Mouse (Mus musculus) heart, adult 2 months (tissue): ENCODE measurements at regions not wholly inside any gene's neighbourhood (a gene's known extent, or its start where the extent isn't known, plus 50 kb on each side); places are given as distances from the start of the nearest gene placed in this dataset.

Experiments
- DNase-seq, 2 experiments: peaks; one replicate each; pipeline ENCODE4 v3.0.0; 2021
- H3K27ac ChIP-seq: fragments of 200-600 bp; 2 replicates; pipeline ENCODE4 v1.8.1; 2022
- H3K27me3 ChIP-seq: fragments of 200-500 bp; 2 replicates; pipeline ENCODE4 v1.6.1; 2012; ENCODE audit warnings: mild to moderate bottlenecking, low read length, inconsistent platforms, mixed read lengths; ENCODE audit not compliant: control insufficient read depth, insufficient read depth
- H3K36me3 ChIP-seq: fragments of 200-500 bp; 2 replicates; pipeline ENCODE4 v1.6.1; 2012; ENCODE audit warnings: low read length, inconsistent platforms; ENCODE audit not compliant: control insufficient read depth, insufficient read depth
- H3K4me1 ChIP-seq: fragments of 200-500 bp; 2 replicates; pipeline ENCODE4 v1.6.1; 2011; ENCODE audit warnings: low read length; ENCODE audit not compliant: control insufficient read depth, insufficient read depth
- H3K4me3 ChIP-seq: fragments of 200-600 bp; 2 replicates; pipeline ENCODE4 v1.8.1; 2022
- H3K79me2 ChIP-seq: fragments of 200-500 bp; replicated peaks from 2 replicates; pipeline ENCODE4 v1.6.1; 2012; ENCODE audit warnings: mild to moderate bottlenecking, inconsistent platforms, low read length, moderate library complexity, mixed read lengths; ENCODE audit not compliant: control insufficient read depth, insufficient read depth
- H3K9ac ChIP-seq: fragments of 200-500 bp; 2 replicates; pipeline ENCODE4 v1.6.1; 2012; ENCODE audit warnings: low read depth, mild to moderate bottlenecking, control low read depth, inconsistent platforms, low read length, mixed read lengths
- CTCF ChIP-seq: fragments of 200-600 bp; IDR thresholded peaks from 2 replicates; pipeline ENCODE4 v1.8.1; 2022; ENCODE audit warnings: antibody characterized with exemption, mild to moderate bottlenecking, moderate library complexity
- EP300 ChIP-seq: fragments of 200-500 bp; IDR thresholded peaks from 2 replicates; pipeline ENCODE4 v1.6.1; 2011; ENCODE audit warnings: low read depth, low read length, control low read depth; ENCODE audit not compliant: insufficient read depth
- POLR2A ChIP-seq: fragments of 200-500 bp; IDR thresholded peaks from 2 replicates; pipeline ENCODE4 v1.6.1; 2011; ENCODE audit warnings: mild to moderate bottlenecking, low read depth, low read length, control low read depth; ENCODE audit not compliant: insufficient read depth
- WGBS: fragments of 180-500 bp; shearing (Covaris S2); methylation state at CpG from one replicate; pipeline ENCODE4 v1.1.7; 2018; 5-methylcytosine and 5-hydroxymethylcytosine counted together
- intact Hi-C: fragments of 180-260 bp; cut with DNase I; formaldehyde crosslinking; loops from one replicate; pipeline ENCODE4 v1.15.1; 2025

- Histone ChIP-seq H3K4me1 (peaks cover 5% of the 10 kb centered on the region), H3K27me3 (no peaks in the 10 kb centered on the region), H3K27ac (no peak overlapping the region), H3K36me3 (peaks cover 3% of the 10 kb centered on the region), H3K79me2 (no peaks in the 10 kb centered on the region), H3K4me3 (no peak overlapping the region), H3K9ac (no peak overlapping the region)
- no peak for DNase-seq
- 93% methylated on average over 3 of the region's 3 CpGs for WGBS
- TF ChIP-seq CTCF (no peak), POLR2A (no peak), EP300 (no peak)
- intact Hi-C loops, result no loop called here
Measured at GRCm38 (mm10) chr1:179871961-179872360, 68.5 kb upstream of the Ahctf1 start.

- H3K27me3 ChIP-seq, result no peaks in the 10 kb centered on the region
- TF ChIP-seq EP300 (no peak), CTCF (no peak)
- 88% methylated on average over 9 of the region's 9 CpGs for WGBS
- peaks cover 12% of the 10 kb centered on the region for H3K4me1 ChIP-seq
- H3K36me3 ChIP-seq, result peaks cover 2% of the 10 kb centered on the region
- no peaks in the 10 kb centered on the region for H3K79me2 ChIP-seq
- no peak overlapping the region for H3K9ac ChIP-seq
- no peak for DNase-seq
- H3K27ac ChIP-seq, result no peak overlapping the region
- intact Hi-C loops, result no loop called here
- no peak overlapping the region for H3K4me3 ChIP-seq
Measured at GRCm38 (mm10) chr1:179868656-179869055, 65.2 kb upstream of the Ahctf1 start.

GRCm38 (mm10) chr1:179867493-179867892 is 64.0 kb upstream of the Ahctf1 start:
- Histone ChIP-seq H3K9ac (no peak overlapping the region), H3K79me2 (no peaks in the 10 kb centered on the region), H3K36me3 (no peaks in the 10 kb centered on the region; the same call in 1 of the 2 replicates), H3K27me3 (no peaks in the 10 kb centered on the region), H3K27ac (no peak overlapping the region), H3K4me3 (no peak overlapping the region), H3K4me1 (peaks cover 17% of the 10 kb centered on the region)
- intact Hi-C loops, result no loop called here
- WGBS, result 79% methylated on average over 4 of the region's 4 CpGs
- no peak for TF ChIP-seq POLR2A
- TF ChIP-seq CTCF, result no peak
- TF ChIP-seq EP300, result no peak
- no peak for DNase-seq

GRCm38 (mm10) chr1:179866056-179866772 is 62.7 kb upstream of the Ahctf1 start:
- H3K4me1 ChIP-seq, result peaks cover 17% of the 10 kb centered on the region
- intact Hi-C loops, result no loop called here
- H3K79me2 ChIP-seq, result no peaks in the 10 kb centered on the region
- H3K36me3 ChIP-seq, result no peaks in the 10 kb centered on the region; the same call in 1 of the 2 replicates
- H3K27me3 ChIP-seq, result no peaks in the 10 kb centered on the region; the same call in 1 of the 2 replicates
- H3K9ac ChIP-seq, result peak overlapping the region; percentile 38
- H3K27ac ChIP-seq, result peak overlapping the region; percentile 82
- no peak for TF ChIP-seq POLR2A
- no peak for TF ChIP-seq CTCF
- no peak for TF ChIP-seq EP300
- peak in 1 of 2 experiments; percentile 39 for DNase-seq
- H3K4me3 ChIP-seq, result no peak overlapping the region
- 36% methylated on average over 16 of the region's 16 CpGs for WGBS

GRCm38 (mm10) chr1:179865561-179865960 is 62.1 kb upstream of the Ahctf1 start:
- intact Hi-C loops, result no loop called here
- H3K4me1 ChIP-seq, result peaks cover 17% of the 10 kb centered on the region
- DNase-seq, result peak in 1 of 2 experiments; percentile 51
- H3K4me3 ChIP-seq, result no peak overlapping the region
- H3K27ac ChIP-seq, result peak overlapping the region; percentile 82
- TF ChIP-seq POLR2A, result 0 out of 2 replicates have a peak, but pooled peaks have one; percentile 17
- TF ChIP-seq CTCF, result no peak
- peak overlapping the region; percentile 38 for H3K9ac ChIP-seq
- H3K79me2 ChIP-seq, result no peaks in the 10 kb centered on the region
- H3K27me3 ChIP-seq, result no peaks in the 10 kb centered on the region; the same call in 1 of the 2 replicates
- H3K36me3 ChIP-seq, result no peaks in the 10 kb centered on the region; the same call in 1 of the 2 replicates
- 38% methylated on average over 11 of the region's 11 CpGs for WGBS

- intact Hi-C loops, result loop anchor here (5.0 kb wide), 2 partner anchors 308 to 348 kb away; no protein-coding TSS in a partner anchor
- H3K27me3 ChIP-seq, result no peaks in the 10 kb centered on the region; the same call in 1 of the 2 replicates
Measured at GRCm38 (mm10) chr1:179864537-179865226, 61.2 kb upstream of the Ahctf1 start.

More at GRCm38 (mm10) chr1:179864537-179865226, 61.2 kb upstream of the Ahctf1 start:
- H3K9ac ChIP-seq, result no peak overlapping the region
- no peaks in the 10 kb centered on the region; the same call in 1 of the 2 replicates for H3K36me3 ChIP-seq
- H3K4me3 ChIP-seq, result no peak overlapping the region
- H3K4me1 ChIP-seq, result peaks cover 19% of the 10 kb centered on the region
- no peaks in the 10 kb centered on the region for H3K79me2 ChIP-seq
- WGBS, result 76% methylated on average over 5 of the region's 5 CpGs
- TF ChIP-seq EP300, result no peak
- TF ChIP-seq CTCF, result no peak
- no peak for TF ChIP-seq POLR2A
- H3K27ac ChIP-seq, result peak overlapping the region; percentile 82
- no peak for DNase-seq
